Mouse (Mus musculus): Measurements from ENCODE around the gene Zcchc2.

GRCm38 (mm10) chr1:106024254-106024653 is 34.0 kb downstream of the Zcchc2 start:
- TF ChIP-seq GATA1 (IDR thresholded peaks at IDR 0.05; ENCODE audit: low read length) (no peak), TAL1 (IDR thresholded peaks at IDR 0.05; ENCODE audit: low read length) (no peak)

All from erythroblast, embryonic 14.5 days (primary cell).